Mouse (Mus musculus) effector memory CD4-positive, alpha-beta T cell, adult 7 months (primary cell): Measurements from ENCODE around the gene Ankrd2. TPM values are rescaled to one million over a fixed set of nuclear protein-coding genes. Genes with fewer than 3 reads are reported as not detected.

Source experiments
- polyA plus RNA-seq: library from polyadenylated mRNA; unstranded; fragments of 100-300 nt; shearing (Covaris generic); gene quantifications from one replicate; pipeline ENCODE4 v1.2.1, GENCODE M21; 2017

Gene Ankrd2
- polyA plus RNA-seq, result not detected

DNA sequence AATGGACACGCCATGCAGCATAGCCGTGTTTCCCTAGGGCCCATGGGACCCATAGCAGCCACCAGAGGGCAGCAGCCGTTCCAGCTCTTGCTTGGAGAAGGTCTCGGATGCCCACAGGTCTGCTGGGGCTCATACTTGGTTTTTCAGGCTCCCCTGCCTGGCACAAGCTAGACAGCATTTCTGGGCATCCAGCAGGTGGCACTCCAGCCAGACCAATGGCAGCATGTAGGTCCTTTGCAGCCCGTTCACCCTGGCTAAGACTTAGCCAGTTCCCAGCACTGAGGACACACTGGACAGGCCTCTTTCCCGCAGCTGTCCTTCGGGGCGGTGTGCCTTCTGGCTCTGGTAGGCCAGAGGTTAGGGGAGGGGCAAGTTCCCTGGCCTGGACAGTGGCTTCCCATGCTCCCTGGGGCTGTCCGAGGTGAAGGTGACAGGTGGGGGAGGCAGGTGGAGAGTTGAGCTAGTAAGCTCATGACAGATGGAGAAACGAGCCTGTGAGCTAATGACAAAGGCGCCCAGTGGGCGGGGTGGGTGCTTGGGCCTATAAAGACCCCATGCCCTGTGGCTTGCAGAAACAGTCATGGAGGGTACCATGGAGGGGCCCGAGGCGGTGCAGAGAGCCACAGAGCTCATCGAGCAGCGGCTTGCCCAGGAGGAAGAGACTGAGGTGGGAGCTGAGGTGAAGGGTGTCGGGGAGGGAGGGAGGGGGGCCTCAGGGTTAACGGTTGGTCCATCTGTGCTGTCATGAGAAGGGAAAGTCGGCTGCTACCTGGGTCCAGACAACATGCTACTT, at the start of gene Ankrd2:
Ankrd2 (plus strand) TSS at position 545 of the 793 bp plus-strand sequence.

DNA sequence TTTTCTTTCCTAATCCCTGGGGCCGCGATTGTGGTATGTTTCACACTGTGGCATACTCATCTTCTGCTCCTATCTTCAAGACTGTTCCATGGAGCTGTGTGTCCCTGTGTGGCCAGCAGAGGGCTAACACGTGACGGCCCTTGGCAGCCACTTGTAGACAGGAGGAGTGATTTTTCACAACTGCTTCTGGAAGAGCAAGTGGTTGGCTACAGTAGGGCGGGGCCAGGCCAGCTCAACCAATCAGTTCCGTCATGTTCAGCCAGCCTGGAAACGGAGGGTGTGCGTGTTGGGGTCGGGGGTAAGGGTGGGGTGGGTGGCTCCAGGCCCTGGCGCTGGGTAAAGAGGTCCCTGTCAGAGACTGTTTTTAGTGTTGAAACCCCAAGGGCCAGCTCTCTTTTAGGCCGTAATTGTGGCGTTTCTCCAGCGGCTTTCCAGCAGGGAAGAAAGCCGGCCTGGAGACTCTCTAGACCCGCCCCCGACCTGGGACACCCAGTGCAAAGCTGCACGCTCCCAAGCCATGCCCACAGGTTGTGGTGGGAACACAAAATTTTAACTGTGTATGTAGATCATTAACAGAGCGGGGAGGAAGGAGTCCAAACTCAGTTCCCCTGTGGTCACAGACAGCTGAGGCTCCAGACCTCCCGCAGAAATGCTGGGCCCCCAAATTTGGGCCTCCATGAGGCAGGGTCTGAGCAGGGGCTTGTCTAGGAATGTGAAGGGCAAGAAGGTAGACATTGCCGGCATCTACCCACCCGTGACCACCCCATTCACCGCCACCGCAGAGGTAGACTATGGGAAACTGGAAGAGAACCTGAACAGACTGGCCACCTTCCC, 9.7 kb downstream of the Ankrd2 start, which contains the start of gene Hoga1:
Hoga1 (plus strand) TSS at position 342 of the 834 bp plus-strand sequence.

DNA sequence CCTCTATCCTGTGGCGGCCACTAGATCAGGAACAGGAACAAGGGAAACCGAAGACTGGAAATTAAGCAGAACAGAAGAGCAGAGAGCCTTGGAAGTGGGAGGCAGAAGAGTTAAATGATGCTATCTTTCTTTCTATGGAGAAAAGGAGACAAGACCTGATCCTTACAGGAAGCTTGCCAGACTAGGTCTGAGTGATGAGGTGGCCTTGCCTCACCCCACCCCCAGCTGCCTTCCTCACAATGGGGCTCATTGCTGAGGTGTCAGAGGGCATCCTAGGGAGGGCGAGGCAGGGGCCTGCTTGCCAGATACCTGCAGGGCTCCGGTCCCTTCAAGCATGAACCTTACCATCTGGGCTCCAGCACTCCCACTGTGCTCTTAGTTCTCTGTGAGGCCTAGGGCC, 16.1 kb downstream of the Ankrd2 start, which contains the start of gene 4933411K16Rik:
4933411K16Rik (plus strand) TSS at position 301 of the 400 bp plus-strand sequence.

DNA sequence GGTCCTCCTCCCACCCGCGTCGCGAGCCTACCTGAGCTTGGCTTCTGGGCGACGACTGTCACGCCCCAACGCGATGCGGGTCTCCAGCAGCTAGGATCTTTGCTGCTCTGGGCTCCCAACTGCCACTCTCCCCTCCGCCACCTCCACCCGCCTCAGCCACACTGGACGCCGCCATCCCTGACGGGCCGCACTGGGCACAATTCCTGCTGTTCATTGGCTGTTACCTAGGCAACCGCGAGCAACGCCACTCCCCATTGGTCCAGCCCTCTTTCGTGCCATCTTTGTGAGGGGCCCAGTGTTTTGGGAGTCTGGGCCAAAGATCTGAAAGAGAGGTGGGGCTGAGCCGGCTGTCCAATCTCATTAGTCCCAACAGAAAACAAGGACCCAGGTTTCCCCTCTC, 50.4 kb downstream of the Ankrd2 start, which contains the start of gene Morn4:
Morn4 (minus strand) TSS at position 192 of the 400 bp plus-strand sequence.

DNA sequence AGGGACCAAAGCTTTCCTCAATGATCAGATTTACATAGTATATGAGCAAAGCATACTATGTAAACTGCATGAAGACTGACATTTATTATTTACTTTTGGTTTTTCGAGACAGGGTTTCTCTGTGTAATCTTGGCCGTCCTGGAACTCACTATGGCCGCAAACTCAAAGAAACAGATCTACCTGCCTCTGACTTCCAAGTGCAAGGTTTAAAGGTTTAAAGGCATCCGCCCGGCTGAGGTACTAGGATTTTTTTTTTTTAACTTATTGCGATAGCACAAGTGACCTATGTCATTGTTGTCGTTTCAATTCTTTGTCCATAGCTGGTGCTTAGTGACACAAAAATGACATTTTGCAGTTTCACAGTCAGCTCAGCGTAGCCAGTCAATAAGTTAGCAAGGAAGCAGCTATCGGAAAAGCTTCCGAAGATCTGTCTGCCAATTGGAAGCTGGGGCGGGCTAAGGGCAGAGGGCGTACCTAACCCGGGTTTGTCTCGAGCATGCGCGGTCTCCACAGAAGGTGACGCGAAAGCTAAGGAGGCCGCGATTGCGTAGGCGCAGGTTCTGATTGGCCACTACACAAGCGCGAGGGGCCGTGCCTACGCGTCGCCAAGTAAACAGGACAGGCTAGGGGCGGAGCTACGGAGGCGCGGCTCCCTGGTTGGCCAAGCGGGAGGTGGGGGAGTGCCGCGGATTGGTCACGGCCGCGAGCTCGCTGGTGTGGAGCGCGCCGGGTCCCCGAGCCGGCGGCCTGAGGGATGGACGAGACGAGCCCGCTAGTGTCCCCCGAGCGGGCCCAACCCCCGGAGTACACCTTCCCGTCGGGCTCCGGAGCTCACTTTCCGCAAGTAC, 54.2 kb downstream of the Ankrd2 start, which contains the start of gene Pi4k2a:
Pi4k2a (plus strand) TSS at position 723 of the 848 bp plus-strand sequence.

Other genes with a start within 250 kb of the Ankrd2 start
- gene Arhgap19, start 234.0 kb upstream of the Ankrd2 start, polyA plus RNA-seq, result 1.9 TPM
- 5.5 TPM for gene Frat1, start 206.0 kb upstream of the Ankrd2 start, polyA plus RNA-seq
- 69.2 TPM for gene Frat2, start 187.9 kb upstream of the Ankrd2 start, polyA plus RNA-seq
- gene Rrp12, start 139.8 kb upstream of the Ankrd2 start, polyA plus RNA-seq, result 30.7 TPM
- 146 TPM for gene Pgam1, start 124.1 kb upstream of the Ankrd2 start, polyA plus RNA-seq
- 64.2 TPM for gene Exosc1, start 102.6 kb upstream of the Ankrd2 start, polyA plus RNA-seq
- gene Zdhhc16, start 102.5 kb upstream of the Ankrd2 start, polyA plus RNA-seq, result 35.3 TPM
- 59.3 TPM for gene Mms19, start 54.8 kb upstream of the Ankrd2 start, polyA plus RNA-seq
- gene Ubtd1, start 54.2 kb upstream of the Ankrd2 start, polyA plus RNA-seq, result 4.7 TPM
- gene Hoga1, start 9.6 kb downstream of the Ankrd2 start, polyA plus RNA-seq, result 0.23 TPM
- not detected for gene 4933411K16Rik, start 16.2 kb downstream of the Ankrd2 start, polyA plus RNA-seq
- 0.69 TPM for gene Morn4, start 50.4 kb downstream of the Ankrd2 start, polyA plus RNA-seq
- gene Pi4k2a, start 54.5 kb downstream of the Ankrd2 start, polyA plus RNA-seq, result 59.8 TPM
- gene Avpi1, start 93.1 kb downstream of the Ankrd2 start, polyA plus RNA-seq, result 26.1 TPM
- 15.8 TPM for gene Marveld1, start 111.4 kb downstream of the Ankrd2 start, polyA plus RNA-seq
- gene Zfyve27, start 128.0 kb downstream of the Ankrd2 start, polyA plus RNA-seq, result 56.3 TPM
- not detected for gene Sfrp5, start 166.3 kb downstream of the Ankrd2 start, polyA plus RNA-seq
- not detected for gene Golga7b, start 211.6 kb downstream of the Ankrd2 start, polyA plus RNA-seq